In the genomic region with DNA sequence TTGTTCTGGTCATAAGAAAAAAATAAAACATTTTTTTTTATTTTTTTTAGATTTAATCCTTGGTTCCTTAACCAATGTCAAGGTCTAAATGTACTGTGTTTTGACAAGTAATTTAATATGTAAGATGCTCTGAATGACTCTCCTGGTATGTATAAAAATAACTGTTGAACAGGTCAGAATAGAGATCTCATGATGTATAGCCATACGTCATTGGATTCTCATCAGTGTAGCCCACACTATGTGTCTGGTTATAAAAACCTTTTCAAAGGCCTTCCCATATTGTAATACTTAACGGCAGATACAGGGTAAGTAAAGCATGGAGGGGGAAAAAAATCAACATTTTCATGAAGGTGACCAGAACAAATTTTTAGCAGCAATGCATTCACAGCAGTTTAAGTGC, we compare ENCODE assay signal across 42 mouse cellular contexts. TPM values are rescaled to one million over a fixed set of nuclear protein-coding genes. Genes with fewer than 3 reads are reported as not detected.
"Had no signal": no experiment of that assay in that cellular context is flagged by ENCODE, and none has a peak within 500 bp of the region (broad histone marks: within the 10 kb centered on the region; RNA-seq: fewer than 3 reads in every experiment).

No protein-coding gene starts in this region.

- H3K4me3 ChIP-seq: heart, embryonic 10.5 days; heart, embryonic 12.5 days; heart, embryonic 13.5 days; heart, embryonic 15.5 days; hindbrain, embryonic 10.5 days; hindbrain, embryonic 12.5 days; hindbrain, embryonic 13.5 days; hindbrain, embryonic 15.5 days; intestine, embryonic 15.5 days; kidney, embryonic 15.5 days; layer of hippocampus, adult 2 months had no signal

- ATAC-seq: hindbrain, embryonic 16.5 days; hindbrain, postnatal 0 days; inflammation-experienced regulatory T-cells, adult 6 months; intestine, embryonic 15.5 days; intestine, embryonic 16.5 days; intestine, postnatal 0 days had no signal

- H3K4me2 ChIP-seq: heart, embryonic 11.5 days; heart, embryonic 12.5 days; heart, embryonic 13.5 days; heart, embryonic 15.5 days; hindbrain, embryonic 12.5 days; hindbrain, embryonic 13.5 days; hindbrain, embryonic 14.5 days; hindbrain, embryonic 15.5 days; intestine, embryonic 15.5 days; kidney, embryonic 15.5 days had no signal

- H3K27ac ChIP-seq: heart, embryonic 10.5 days; heart, embryonic 13.5 days; heart, embryonic 15.5 days; hindbrain, embryonic 10.5 days; hindbrain, embryonic 12.5 days; hindbrain, embryonic 13.5 days; hindbrain, embryonic 14.5 days; hindbrain, embryonic 15.5 days; hindbrain, postnatal 0 days; intestine, embryonic 15.5 days; kidney, embryonic 15.5 days; kidney, postnatal 0 days; layer of hippocampus, adult 2 months had no signal

- H3K9ac ChIP-seq: heart, embryonic 12.5 days; heart, embryonic 13.5 days; heart, embryonic 15.5 days; hindbrain, embryonic 12.5 days; hindbrain, embryonic 13.5 days; hindbrain, embryonic 14.5 days; hindbrain, embryonic 15.5 days; intestine, embryonic 15.5 days; kidney, embryonic 15.5 days had no signal

- H3K36me3 ChIP-seq: heart, embryonic 10.5 days; heart, embryonic 12.5 days; heart, embryonic 13.5 days; heart, embryonic 15.5 days; hindbrain, embryonic 10.5 days; hindbrain, embryonic 12.5 days; hindbrain, embryonic 13.5 days; hindbrain, embryonic 15.5 days; intestine, embryonic 15.5 days; kidney, embryonic 15.5 days had no signal

- H3K4me1 ChIP-seq: heart, embryonic 10.5 days; heart, embryonic 12.5 days; heart, embryonic 13.5 days; heart, embryonic 15.5 days; hindbrain, embryonic 10.5 days; hindbrain, embryonic 12.5 days; hindbrain, embryonic 13.5 days; hindbrain, embryonic 15.5 days; intestine, embryonic 15.5 days; kidney, embryonic 15.5 days had no signal

- DNase-seq: heart, postnatal 10 days; heart, postnatal 14 days; heart, postnatal 36 days; heart, postnatal 4 days; kidney, adult 11 months; kidney, adult 18-20 months; kidney, adult 2 months; kidney, adult 8-10 months; kidney, adult 9 months; kidney, postnatal 10 days; kidney, postnatal 14 days; kidney, postnatal 25 days; kidney, postnatal 36 days; kidney, postnatal 4 days; layer of hippocampus, adult 9-11 months; layer of hippocampus, postnatal 36 days had no signal

- H3K9me3 ChIP-seq: heart, embryonic 10.5 days; heart, embryonic 12.5 days; heart, embryonic 13.5 days; heart, embryonic 15.5 days; hindbrain, embryonic 10.5 days; hindbrain, embryonic 12.5 days; hindbrain, embryonic 13.5 days; hindbrain, embryonic 15.5 days; intestine, embryonic 15.5 days; kidney, embryonic 15.5 days had no signal

- H3K27me3 ChIP-seq: heart, embryonic 12.5 days; heart, embryonic 13.5 days; heart, embryonic 15.5 days; hindbrain, embryonic 12.5 days; hindbrain, embryonic 13.5 days; hindbrain, embryonic 15.5 days; intestine, embryonic 15.5 days; kidney, embryonic 15.5 days had no signal

RNA-seq across cellular contexts. Expression of gene Alx1, which starts 19.6 kb away (rescaled TPM):
- total RNA-seq: heart, postnatal 10 days; heart, postnatal 14 days; heart, postnatal 25 days; heart, postnatal 36 days; heart, postnatal 4 days; hematopoietic stem cell, adult 5-6 weeks; hindbrain, postnatal 0 days; layer of hippocampus, adult 18-20 months; layer of hippocampus, postnatal 14 days; layer of hippocampus, postnatal 25 days; left cerebral cortex, adult 18-20 months had no signal
- polyA plus RNA-seq: hindbrain, embryonic 14.5 days; hindbrain, embryonic 16.5 days; inflammation-experienced regulatory T-cells, adult 6 months; intestine, embryonic 15.5 days; intestine, embryonic 16.5 days; intestine, postnatal 0 days; large intestine, adult 2 months had no signal
